Mouse (Mus musculus) embryonic fibroblast, embryonic 13.5 days (primary cell): Measurements from ENCODE around the gene Prkci.

Experiments
- CTCF ChIP-seq: IDR thresholded peaks from 2 replicates; pipeline ENCODE4 v1.5.1; 2011; ENCODE audit warnings: mild to moderate bottlenecking, control low read depth, low read length, moderate library complexity, borderline replicate concordance; ENCODE audit not compliant: insufficient read depth
- POLR2A ChIP-seq: IDR thresholded peaks from 2 replicates; pipeline ENCODE4 v1.6.1; 2011; ENCODE audit warnings: low read depth, mild to moderate bottlenecking, control low read depth, low read length, moderate library complexity

- TF ChIP-seq POLR2A (no peak), CTCF (no peak)
Observed at GRCm38 (mm10) chr3:31098556-31098955, 103.0 kb downstream of the Prkci start.
